Mouse (Mus musculus) thymus, adult 2 months (tissue): Measurements from ENCODE around the gene Atp6v1g2. TPM values are rescaled to one million over a fixed set of nuclear protein-coding genes. Genes with fewer than 3 reads are reported as not detected.

ENCODE experiments used
- DNase-seq: peaks from one replicate; pipeline ENCODE4 v3.0.0; 2021
- H3K27ac ChIP-seq: fragments of 200-500 bp; 2 replicates; pipeline ENCODE4 v1.5.1; 2012; ENCODE audit warnings: low read length, control low read depth; ENCODE audit not compliant: control insufficient read depth, insufficient read depth
- H3K27me3 ChIP-seq: fragments of 200-500 bp; 2 replicates; pipeline ENCODE4 v1.6.1; 2012; ENCODE audit warnings: mild to moderate bottlenecking, low read length, moderate library complexity, mixed read lengths; ENCODE audit not compliant: control insufficient read depth, insufficient read depth
- H3K36me3 ChIP-seq: fragments of 200-500 bp; 2 replicates; pipeline ENCODE4 v1.6.1; 2012; ENCODE audit warnings: mild to moderate bottlenecking, low read length, moderate library complexity; ENCODE audit not compliant: control insufficient read depth, insufficient read depth
- H3K4me1 ChIP-seq: fragments of 200-500 bp; replicated peaks from 2 replicates; pipeline ENCODE4 v1.6.1; 2012; ENCODE audit warnings: low read length; ENCODE audit not compliant: control insufficient read depth, insufficient read depth
- H3K4me3 ChIP-seq: fragments of 200-500 bp; 2 replicates; pipeline ENCODE4 v1.5.1; 2012; ENCODE audit warnings: mild to moderate bottlenecking, low read length, control low read depth, moderate library complexity; ENCODE audit not compliant: control insufficient read depth, insufficient read depth
- CTCF ChIP-seq: fragments of 200-500 bp; IDR thresholded peaks from 2 replicates; pipeline ENCODE4 v1.5.1; 2012; ENCODE audit warnings: mild to moderate bottlenecking, control low read depth, low read length, moderate library complexity, borderline replicate concordance; ENCODE audit not compliant: control insufficient read depth, poor library complexity, insufficient read depth; ENCODE audit errors: extremely low read depth
- POLR2A ChIP-seq: fragments of 200-500 bp; IDR thresholded peaks from 2 replicates; pipeline ENCODE4 v1.6.1; 2012; ENCODE audit warnings: mild to moderate bottlenecking, low read length, control low read depth, moderate library complexity; ENCODE audit not compliant: control insufficient read depth, poor library complexity, insufficient read depth; ENCODE audit errors: extremely low read depth
- WGBS: fragments of 180-500 bp; shearing (Covaris S2); methylation state at CpG from one replicate; pipeline ENCODE4 v1.1.7; 2018; 5-methylcytosine and 5-hydroxymethylcytosine counted together
- polyA plus RNA-seq: library from polyadenylated mRNA; depleted of rRNA; stranded (reverse); fragments of >200 nt; gene quantifications from 2 replicates; pipeline ENCODE4 v1.2.3, GENCODE M21; 2012

Atp6v1g2 gene
- polyA plus RNA-seq, 1 experiment = 7.9 TPM

- peaks cover 66% of the 10 kb centered on the region for H3K4me1 ChIP-seq
- no peak for DNase-seq
- WGBS = 14% methylated on average over 1 of the region's 1 CpGs
- H3K4me3 ChIP-seq = no peak overlapping the region
- peak overlapping the region; percentile 97 for H3K27ac ChIP-seq
- TF ChIP-seq CTCF (no peak), POLR2A (no peak)
- H3K27me3 ChIP-seq = no peaks in the 10 kb centered on the region
- no peaks in the 10 kb centered on the region for H3K36me3 ChIP-seq
Measured at GRCm38 (mm10) chr17:35189186-35189585, 44.3 kb upstream of the Atp6v1g2 start.

- DNase-seq = peak; percentile 57
- H3K4me3 ChIP-seq = no peak overlapping the region
- TF ChIP-seq CTCF (no peak), POLR2A (no peak)
- peaks cover 58% of the 10 kb centered on the region for H3K4me1 ChIP-seq
- H3K36me3 ChIP-seq = no peaks in the 10 kb centered on the region
- H3K27ac ChIP-seq = peak overlapping the region; percentile 97
- 9% methylated on average over 4 of the region's 4 CpGs for WGBS
- H3K27me3 ChIP-seq = no peaks in the 10 kb centered on the region
Measured at GRCm38 (mm10) chr17:35190096-35190495, 43.4 kb upstream of the Atp6v1g2 start.

- Histone ChIP-seq H3K36me3 (no peaks in the 10 kb centered on the region), H3K4me1 (peaks cover 52% of the 10 kb centered on the region), H3K4me3 (no peak overlapping the region), H3K27ac (no peak overlapping the region), H3K27me3 (no peaks in the 10 kb centered on the region)
- DNase-seq = no peak
- WGBS = 81% methylated on average over 2 of the region's 2 CpGs
- TF ChIP-seq POLR2A (no peak), CTCF (no peak)
Measured at GRCm38 (mm10) chr17:35191723-35192122, 41.7 kb upstream of the Atp6v1g2 start.

GRCm38 (mm10) chr17:35192924-35193323, 40.5 kb upstream of the Atp6v1g2 start:
- peaks cover 53% of the 10 kb centered on the region for H3K4me1 ChIP-seq
- 62% methylated on average over 5 of the region's 5 CpGs for WGBS
- no peak overlapping the region for H3K4me3 ChIP-seq

GRCm38 (mm10) chr17:35193881-35194843, 39.3 kb upstream of the Atp6v1g2 start, which contains the start of gene Ltb:
TSS of gene Ltb (plus strand) at chr17:35194439.
- H3K27me3 ChIP-seq = no peaks in the 10 kb centered on the region
- peak within 1 kb of the TSS; percentile 67 for H3K4me3 ChIP-seq
- DNase-seq = peak; percentile 91
- no peaks in the 10 kb centered on the region for H3K36me3 ChIP-seq
- H3K4me1 ChIP-seq = peaks cover 50% of the 10 kb centered on the region
- H3K27ac ChIP-seq = peak within 1 kb of the TSS; percentile 96
- TF ChIP-seq CTCF (no peak), POLR2A (peak; percentile 88)
- 4% methylated on average over 28 of the region's 28 CpGs for WGBS

More at GRCm38 (mm10) chr17:35192924-35193323, 40.5 kb upstream of the Atp6v1g2 start:
- H3K36me3 ChIP-seq = no peaks in the 10 kb centered on the region
- H3K27me3 ChIP-seq = no peaks in the 10 kb centered on the region
- TF ChIP-seq CTCF (no peak), POLR2A (no peak)
- H3K27ac ChIP-seq = peak overlapping the region; percentile 96
- no peak for DNase-seq

- Histone ChIP-seq H3K4me3 (peak overlapping the region; percentile 67), H3K27me3 (no peaks in the 10 kb centered on the region)
- 25% methylated on average over 19 of the region's 19 CpGs for whole genome bisulfite sequencing
Measured at GRCm38 (mm10) chr17:35194844-35195630, 38.4 kb upstream of the Atp6v1g2 start.

More at GRCm38 (mm10) chr17:35194844-35195630, 38.4 kb upstream of the Atp6v1g2 start:
- Histone ChIP-seq H3K27ac (peak overlapping the region; percentile 96), H3K4me1 (peaks cover 49% of the 10 kb centered on the region), H3K36me3 (no peaks in the 10 kb centered on the region)
- DNase-seq = peak; percentile 53
- no peak for TF ChIP-seq CTCF
- no peak for TF ChIP-seq POLR2A
